Mouse (Mus musculus) gastrocnemius, adult 2 months (tissue): ENCODE measurements around the gene Tbc1d1. TPM values are rescaled to one million over a fixed set of nuclear protein-coding genes. Genes with fewer than 3 reads are reported as not detected.

Experiments
- DNase-seq: peaks from one replicate; pipeline ENCODE4 v3.0.0; 2022
- H3K27ac ChIP-seq: fragments of 200-600 bp; 2 replicates; pipeline ENCODE4 v1.8.1; 2022; ENCODE audit warnings: mild to moderate bottlenecking
- H3K4me3 ChIP-seq: fragments of 200-600 bp; 2 replicates; pipeline ENCODE4 v1.8.1; 2022; ENCODE audit warnings: mild to moderate bottlenecking, moderate library complexity
- CTCF ChIP-seq: fragments of 200-600 bp; IDR thresholded peaks from 2 replicates; pipeline ENCODE4 v1.8.1; 2022; ENCODE audit warnings: antibody characterized with exemption, mild to moderate bottlenecking, moderate library complexity
- intact Hi-C: fragments of 180-260 bp; cut with DNase I; formaldehyde crosslinking; loops from one replicate; pipeline ENCODE4 v1.15.1; 2025
- total RNA-seq, 2 experiments: library from RNA; stranded (reverse); gene quantifications; 2 replicates each; pipeline ENCODE4 v1.2.3; 2021

Tbc1d1 gene
- total RNA-seq, 2 experiments from 2014 or later: 46.4 to 46.9 TPM

DNA sequence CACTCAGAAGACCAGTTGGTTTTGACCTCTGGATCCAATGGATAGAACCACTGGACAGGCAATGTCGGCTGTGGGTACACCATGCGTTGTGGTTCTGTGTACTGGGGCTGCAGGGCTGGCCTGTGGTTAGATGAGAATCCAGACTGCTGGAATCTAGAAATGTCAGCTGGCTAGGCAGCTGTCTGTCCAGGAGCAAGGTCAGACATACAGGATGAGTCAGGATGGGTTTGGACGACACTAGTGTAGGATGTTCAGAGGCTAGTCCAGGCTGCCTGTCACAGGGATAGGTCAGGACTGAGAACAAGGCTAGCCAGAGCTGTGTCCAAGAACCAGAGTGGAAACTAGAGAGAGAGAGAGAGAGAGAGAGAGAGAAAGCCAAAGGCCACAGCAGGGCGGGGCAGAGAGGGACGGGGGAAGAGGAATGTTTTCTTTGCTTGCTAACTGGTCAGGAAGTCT is 40.8 kb downstream of the Tbc1d1 start:
- Histone ChIP-seq H3K27ac (peak overlapping the region; percentile 94), H3K4me3 (no peak overlapping the region)
- intact Hi-C loops: loop anchor here (1.0 kb wide), 2 partner anchors 17 to 37 kb away; no protein-coding TSS in a partner anchor
- TF ChIP-seq CTCF: no peak
- peak; percentile 52 for DNase-seq

DNA sequence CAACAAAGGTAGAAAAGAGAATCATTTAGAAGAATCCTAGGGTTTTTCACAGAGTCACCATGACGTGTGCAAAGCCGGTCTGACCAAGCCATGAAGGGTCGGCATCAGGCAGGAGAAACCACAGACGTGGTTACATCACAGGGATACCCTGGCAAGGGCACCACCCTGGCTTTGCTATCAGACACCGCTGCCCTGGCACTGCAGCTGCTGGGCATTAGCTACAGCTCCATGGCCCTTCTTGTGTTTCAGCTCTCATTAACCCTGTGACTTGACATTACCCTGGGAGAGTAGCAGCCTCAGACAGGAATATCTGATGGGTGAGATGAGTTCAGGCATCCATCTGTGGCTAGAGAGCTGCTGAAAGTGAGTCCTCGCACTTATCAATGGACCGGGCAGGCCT is 42.5 kb downstream of the Tbc1d1 start:
- Histone ChIP-seq H3K27ac (peak overlapping the region; percentile 94), H3K4me3 (no peak overlapping the region; the same call in 1 of the 2 replicates)
- no peak for TF ChIP-seq CTCF
- intact Hi-C loops: no loop called here
- peak; percentile 91 for DNase-seq

DNA sequence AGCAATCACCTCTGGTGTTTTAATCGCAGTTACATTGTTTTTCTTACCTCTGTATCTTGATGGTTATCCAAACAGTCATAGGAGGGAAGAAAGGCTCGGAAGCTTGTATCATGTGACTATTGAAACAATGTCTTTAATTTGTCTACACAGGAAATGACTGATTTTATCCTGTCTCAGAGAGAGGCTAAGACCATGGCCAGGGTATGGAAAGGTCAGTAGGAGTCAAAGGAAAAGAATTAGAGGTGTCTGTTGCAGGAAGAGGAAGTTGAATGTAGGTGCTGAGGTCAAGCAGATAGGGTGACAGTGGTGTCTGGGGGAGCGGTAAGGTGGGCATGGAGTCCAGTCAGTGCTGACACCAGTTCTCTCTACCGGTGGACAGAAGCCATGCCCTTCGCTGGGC is 45.0 kb downstream of the Tbc1d1 start:
- no peak for DNase-seq
- peak overlapping the region; percentile 13; the same call in 1 of the 2 replicates for H3K4me3 ChIP-seq
- peak overlapping the region; percentile 64 for H3K27ac ChIP-seq
- TF ChIP-seq CTCF: no peak
- intact Hi-C loops: no loop called here

DNA sequence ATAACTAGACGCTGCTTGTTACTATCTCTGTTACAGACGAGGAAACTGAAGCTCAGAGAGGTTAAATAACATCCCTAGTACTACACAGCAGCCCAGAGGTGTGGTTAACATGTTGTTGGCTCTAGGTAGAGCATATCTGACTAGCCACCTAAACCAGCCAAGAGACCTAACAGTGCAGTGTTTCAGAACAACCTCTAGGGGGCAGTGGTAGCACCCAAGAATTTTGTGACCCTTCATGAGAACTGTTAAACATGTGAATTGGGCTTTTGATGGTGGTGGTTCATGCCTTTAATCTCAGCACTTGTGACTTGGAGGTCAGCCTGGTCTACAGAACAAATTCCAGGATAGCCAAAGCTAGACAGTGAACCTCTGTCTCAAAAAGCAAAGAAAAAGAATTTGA is 46.2 kb downstream of the Tbc1d1 start:
- TF ChIP-seq CTCF: peak; percentile 96; the same call in 1 of the 2 replicates
- intact Hi-C loops: loop anchor here (2.0 kb wide), 1 partner anchor 62 kb away; no protein-coding TSS in a partner anchor
- no peak overlapping the region for H3K4me3 ChIP-seq
- H3K27ac ChIP-seq: peak overlapping the region; percentile 46
- DNase-seq: no peak

DNA sequence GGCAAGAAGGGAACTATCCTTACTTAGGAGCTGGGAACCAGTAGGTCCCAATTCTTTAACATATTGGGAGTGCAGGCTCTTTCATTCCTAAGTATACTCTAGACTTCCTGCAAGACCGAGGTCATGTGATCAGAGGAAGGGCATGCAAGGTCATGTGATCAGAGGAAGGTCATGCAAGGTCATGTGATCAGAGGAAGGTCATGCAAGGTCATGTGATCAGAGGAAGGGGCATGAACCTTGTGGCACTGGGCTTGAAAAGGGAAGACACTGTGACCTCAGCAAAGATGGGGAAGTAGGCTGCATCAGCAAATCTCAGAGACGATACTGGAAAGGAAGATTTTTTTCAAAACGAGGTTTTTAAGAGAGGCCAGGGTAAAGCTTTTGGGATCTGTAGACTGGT is 49.5 kb downstream of the Tbc1d1 start:
- no peak for TF ChIP-seq CTCF
- H3K27ac ChIP-seq: peak overlapping the region; percentile 74; the same call in 1 of the 2 replicates
- no peak overlapping the region for H3K4me3 ChIP-seq
- DNase-seq: no peak
- intact Hi-C loops: no loop called here

DNA sequence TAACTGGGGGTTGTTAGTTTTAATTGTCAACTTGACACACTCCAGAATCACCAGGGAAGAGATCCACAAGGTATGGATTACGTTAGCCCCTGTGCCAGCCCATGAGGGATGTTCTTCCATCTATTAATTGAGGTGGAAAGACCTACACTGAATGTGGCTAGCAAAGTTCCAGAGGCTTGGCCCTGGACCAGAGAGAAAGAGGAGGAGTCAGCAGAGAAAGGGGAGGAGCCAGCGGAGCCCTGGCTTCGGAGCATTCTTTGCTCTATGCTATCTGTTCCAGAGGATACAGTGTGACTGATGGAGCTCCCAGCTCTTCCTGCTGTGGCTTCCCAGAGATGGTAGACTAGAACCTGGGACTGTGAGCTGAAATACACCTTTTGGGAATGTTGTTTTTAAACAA is 50.3 kb downstream of the Tbc1d1 start:
- TF ChIP-seq CTCF: no peak
- H3K4me3 ChIP-seq: no peak overlapping the region
- H3K27ac ChIP-seq: peak overlapping the region; percentile 74
- DNase-seq: peak; percentile 39
- intact Hi-C loops: no loop called here

DNA sequence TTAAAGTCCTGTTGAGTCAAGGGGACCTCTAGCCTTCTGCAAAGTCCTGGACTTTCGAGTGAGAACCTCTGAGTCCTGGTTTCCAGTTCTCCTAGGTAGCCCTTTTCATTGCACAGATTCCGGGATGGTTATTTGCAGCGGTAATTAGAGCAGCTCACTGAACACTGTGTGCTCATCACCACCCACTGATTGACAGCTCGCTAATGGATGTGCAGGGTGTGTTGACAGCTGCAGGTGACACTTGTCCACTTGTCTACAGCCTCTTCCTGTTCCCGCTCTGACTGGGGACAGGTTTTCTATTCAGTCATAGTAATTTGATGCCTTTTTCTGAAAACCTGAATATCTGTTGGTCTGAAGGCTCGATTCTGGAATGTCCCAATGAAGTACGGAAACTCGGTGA is 50.8 kb downstream of the Tbc1d1 start:
- no peak for TF ChIP-seq CTCF
- no peak overlapping the region for H3K4me3 ChIP-seq
- DNase-seq: peak; percentile 46
- intact Hi-C loops: no loop called here
- peak overlapping the region; percentile 74 for H3K27ac ChIP-seq

DNA sequence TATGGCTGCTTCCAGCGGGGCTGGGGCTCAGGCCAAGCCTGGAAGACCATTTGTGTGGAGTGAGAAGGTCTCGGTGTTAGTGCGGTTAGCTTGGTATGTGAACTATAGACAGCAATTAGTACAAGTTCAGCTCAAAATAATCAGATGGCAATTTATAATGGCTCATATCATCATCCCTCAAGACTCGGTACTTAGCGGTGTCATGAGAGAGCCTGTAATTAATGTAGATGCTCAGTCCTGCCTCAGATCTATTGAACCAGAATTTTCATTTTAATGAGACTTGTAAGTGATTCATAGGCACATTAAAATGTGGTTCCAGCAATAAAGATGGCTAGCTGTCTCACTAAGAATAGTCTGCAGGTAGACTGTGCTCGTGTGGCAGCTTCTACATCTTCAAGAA is 51.7 kb downstream of the Tbc1d1 start:
- no peak for DNase-seq
- TF ChIP-seq CTCF: no peak
- Histone ChIP-seq H3K27ac (peak overlapping the region; percentile 46), H3K4me3 (no peak overlapping the region)
- intact Hi-C loops: no loop called here

DNA sequence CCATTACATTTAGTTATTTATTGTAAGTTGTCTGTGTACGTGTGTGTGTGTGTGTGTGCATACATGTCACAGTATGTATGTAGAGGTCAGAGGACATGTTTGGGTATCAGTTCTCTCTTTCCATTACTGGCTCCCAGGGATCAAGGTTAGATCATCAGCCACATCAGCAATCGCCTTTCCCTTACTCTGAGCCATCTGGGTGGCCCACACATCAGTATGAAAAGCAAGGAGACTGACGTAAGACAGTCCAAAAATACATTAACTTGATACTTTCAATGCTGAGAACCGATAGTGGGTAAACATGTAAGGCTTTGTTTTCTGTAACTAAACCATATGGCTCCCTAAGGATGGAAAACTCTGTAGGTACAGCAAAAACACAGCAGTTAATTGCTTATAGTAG is 54.7 kb downstream of the Tbc1d1 start:
- TF ChIP-seq CTCF: no peak
- Histone ChIP-seq H3K27ac (peak overlapping the region; percentile 74), H3K4me3 (no peak overlapping the region)
- no peak for DNase-seq
- intact Hi-C loops: no loop called here

DNA sequence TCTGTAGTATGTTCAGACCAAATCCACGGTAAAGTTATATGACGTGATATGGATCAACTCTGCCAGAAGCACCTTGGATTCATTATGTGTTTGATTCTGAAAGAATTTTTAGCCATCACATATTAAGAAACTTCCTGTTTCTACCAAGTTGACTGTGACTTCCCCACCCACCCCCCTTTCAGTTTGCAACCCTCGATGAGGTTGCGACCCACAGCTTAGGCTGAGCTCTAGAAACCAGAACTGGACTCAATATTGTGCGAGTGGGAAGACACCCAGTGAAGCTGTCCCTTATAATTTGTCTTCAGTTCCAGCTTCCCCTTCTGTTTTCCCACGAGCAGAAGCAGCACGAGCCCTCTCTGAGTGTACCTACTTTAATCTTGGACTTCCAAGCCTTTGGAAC is 55.2 kb downstream of the Tbc1d1 start:
- no peak for TF ChIP-seq CTCF
- intact Hi-C loops: no loop called here
- DNase-seq: no peak
- Histone ChIP-seq H3K4me3 (no peak overlapping the region), H3K27ac (peak overlapping the region; percentile 74)

DNA sequence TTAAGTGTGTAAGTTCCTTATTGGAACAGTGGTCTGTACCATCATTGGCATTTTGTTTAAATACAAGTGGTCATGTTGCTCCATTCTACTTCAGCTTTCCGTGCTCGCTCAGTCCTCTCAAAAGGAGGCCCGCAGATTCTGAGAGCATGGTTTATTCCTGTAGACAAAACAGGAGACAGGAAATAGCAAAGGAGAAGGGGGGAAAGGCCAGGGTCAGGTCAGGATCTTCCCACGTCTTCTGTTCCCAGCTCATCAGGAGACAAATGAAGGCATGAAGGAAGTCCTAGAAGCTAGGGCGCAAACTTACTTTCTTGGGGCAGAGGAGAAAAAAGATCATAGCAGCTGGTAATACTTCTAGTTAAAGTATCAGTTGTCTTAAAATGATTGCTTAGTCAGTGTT is 56.1 kb downstream of the Tbc1d1 start:
- no peak for TF ChIP-seq CTCF
- peak overlapping the region; percentile 74 for H3K27ac ChIP-seq
- no peak overlapping the region for H3K4me3 ChIP-seq
- DNase-seq: no peak
- intact Hi-C loops: no loop called here

DNA sequence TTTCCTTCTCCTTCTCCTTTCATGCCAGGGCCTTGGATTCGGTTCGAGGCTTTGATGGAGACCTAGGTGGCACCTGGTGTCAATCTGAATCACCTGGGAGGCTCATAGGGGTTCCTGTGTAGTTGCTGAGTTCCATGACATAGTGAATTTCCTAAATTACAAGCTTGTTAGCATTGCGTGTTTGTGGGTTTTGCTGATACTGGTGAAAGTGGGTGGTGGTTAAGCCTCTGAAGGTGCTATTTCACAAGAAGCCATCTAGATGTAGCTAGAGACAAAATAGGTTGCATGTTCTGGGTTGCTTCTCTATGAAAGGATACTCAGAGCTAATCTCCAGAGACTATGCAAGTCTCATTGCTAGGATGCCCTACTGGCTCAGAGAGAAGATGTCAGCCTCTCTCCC is 56.5 kb downstream of the Tbc1d1 start:
- peak overlapping the region; percentile 74 for H3K27ac ChIP-seq
- TF ChIP-seq CTCF: no peak
- no peak for DNase-seq

DNA sequence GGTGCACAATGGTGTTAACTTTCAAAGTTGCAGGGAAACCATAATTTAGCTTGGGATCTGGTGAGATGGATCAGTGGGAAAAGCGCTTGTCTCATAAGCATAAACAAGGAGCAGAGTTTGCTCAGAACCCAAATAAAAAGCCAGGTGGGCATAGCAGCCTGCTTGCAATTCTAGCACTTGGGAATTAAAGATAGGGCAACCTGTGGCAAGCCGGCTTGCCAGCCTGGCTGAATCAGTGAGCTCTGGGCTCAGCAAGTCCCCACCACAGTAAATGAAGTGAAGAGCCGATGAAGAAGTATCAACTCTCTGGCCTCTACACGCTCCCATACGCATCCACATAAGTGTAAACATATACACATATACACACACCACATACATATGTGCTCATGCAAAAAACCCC is 59.7 kb downstream of the Tbc1d1 start:
- DNase-seq: no peak
- no peak overlapping the region for H3K4me3 ChIP-seq
- no peak overlapping the region for H3K27ac ChIP-seq
- TF ChIP-seq CTCF: no peak
- intact Hi-C loops: no loop called here

More for the DNA sequence above, 56.5 kb downstream of the Tbc1d1 start:
- intact Hi-C loops: no loop called here
- H3K4me3 ChIP-seq: no peak overlapping the region

DNA sequence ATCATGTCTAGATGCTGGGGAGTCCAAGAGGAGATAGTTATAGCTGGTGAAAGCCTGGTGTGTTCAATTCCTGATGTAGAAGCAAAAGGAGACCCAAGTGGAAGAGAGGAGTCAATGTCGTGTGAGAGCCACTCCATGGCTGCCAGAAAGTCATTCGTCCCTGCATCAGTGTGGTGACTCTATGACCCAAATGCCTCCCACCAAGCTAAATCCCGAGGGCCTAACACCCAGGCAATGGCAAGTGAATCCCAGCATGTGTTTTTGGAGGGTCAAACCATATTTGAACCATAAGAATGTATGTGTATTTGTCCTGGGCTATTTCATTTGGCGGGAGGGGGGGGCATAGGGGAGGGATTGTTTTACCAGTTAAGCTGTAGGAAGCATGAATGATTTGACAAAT is 60.2 kb downstream of the Tbc1d1 start:
- intact Hi-C loops: no loop called here
- Histone ChIP-seq H3K4me3 (no peak overlapping the region), H3K27ac (no peak overlapping the region)
- DNase-seq: no peak
- no peak for TF ChIP-seq CTCF
